ENCODE assay signal across 23 mouse cellular contexts in the genomic region with DNA sequence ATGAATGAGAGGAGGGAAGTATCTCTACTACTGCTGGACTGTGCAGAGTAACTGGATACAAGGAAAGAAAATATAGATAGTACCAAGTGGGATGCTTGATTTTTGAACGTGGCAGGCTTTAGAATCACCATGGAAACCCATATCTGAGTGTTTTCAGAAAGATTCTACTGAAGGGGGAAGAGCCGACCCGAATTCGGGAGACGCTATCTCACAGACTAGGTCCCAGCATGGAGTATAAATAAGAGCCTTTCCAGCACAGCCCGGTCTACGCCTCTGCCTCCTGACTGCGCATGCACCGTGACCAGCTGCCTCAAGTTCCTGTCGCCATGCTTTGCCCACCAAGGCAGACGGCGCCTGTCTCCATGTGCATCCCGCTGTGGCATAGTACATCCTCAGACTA. TPM values are rescaled to one million over a fixed set of nuclear protein-coding genes. Genes with fewer than 3 reads are reported as not detected.
DNase-seq lines count a peak whose midpoint lies in the region; ATAC-seq and TF ChIP-seq lines count a peak whose summit lies in the region.
"Had no signal": no experiment of that assay in that cellular context is flagged by ENCODE, and none has a peak within 500 bp of the region (broad histone marks: within the 10 kb centered on the region; RNA-seq: fewer than 3 reads in every experiment).

No protein-coding gene starts in this region.

- no peak overlapping the region for H3K27ac ChIP-seq in heart, embryonic 10.5 days
- no peak overlapping the region for H3K27ac ChIP-seq in heart, embryonic 12.5 days (ENCODE audit: poor library complexity, severe bottlenecking)
- H3K27ac ChIP-seq in neural tube, embryonic 11.5 days (ENCODE audit: low read depth, low read length), result peak overlapping the region; percentile 5; the same call in 1 of the 2 replicates
- H3K27ac ChIP-seq in limb, embryonic 14.5 days (replicated peaks; ENCODE audit: low read depth, low read length), result peak overlapping the region; percentile 59
- H3K27ac ChIP-seq: forebrain, embryonic 13.5 days; heart, embryonic 13.5 days; hindbrain, embryonic 13.5 days; liver, embryonic 15.5 days; midbrain, embryonic 13.5 days had no signal

- H3K9ac ChIP-seq in heart, embryonic 12.5 days, result no peak overlapping the region
- H3K9ac ChIP-seq in neural tube, embryonic 11.5 days (ENCODE audit: low read length), result no peak overlapping the region
- no peak overlapping the region for H3K9ac ChIP-seq in limb, embryonic 14.5 days (ENCODE audit: low read depth, low read length, severe bottlenecking)
- H3K9ac ChIP-seq: forebrain, embryonic 13.5 days; heart, embryonic 13.5 days; hindbrain, embryonic 13.5 days; liver, embryonic 15.5 days; midbrain, embryonic 13.5 days had no signal

- 86% methylated on average over 13 of the region's 13 CpGs for WGBS in heart, embryonic 10.5 days
- 89% methylated on average over 13 of the region's 13 CpGs for WGBS in heart, embryonic 12.5 days
- 89% methylated on average over 13 of the region's 13 CpGs for WGBS in neural tube, embryonic 11.5 days
- WGBS in limb, embryonic 14.5 days, result 91% methylated on average over 13 of the region's 13 CpGs

- H3K4me2 ChIP-seq in heart, embryonic 12.5 days, result no peak overlapping the region
- no peak overlapping the region for H3K4me2 ChIP-seq in neural tube, embryonic 11.5 days (ENCODE audit: low read depth)
- H3K4me2 ChIP-seq in limb, embryonic 14.5 days (replicated peaks; ENCODE audit: low read depth, low read length, severe bottlenecking), result no peak overlapping the region
- H3K4me2 ChIP-seq: forebrain, embryonic 13.5 days; heart, embryonic 13.5 days; hindbrain, embryonic 13.5 days; liver, embryonic 15.5 days; midbrain, embryonic 13.5 days had no signal

- no peaks in the 10 kb centered on the region for H3K36me3 ChIP-seq in heart, embryonic 10.5 days
- H3K36me3 ChIP-seq in heart, embryonic 12.5 days, result no peaks in the 10 kb centered on the region
- H3K36me3 ChIP-seq in neural tube, embryonic 11.5 days (ENCODE audit: control insufficient read depth, insufficient read depth, low read length), result no peaks in the 10 kb centered on the region
- H3K36me3 ChIP-seq in limb, embryonic 14.5 days (ENCODE audit: control insufficient read depth, insufficient read depth, low read length), result peaks cover 4% of the 10 kb centered on the region; the same call in 1 of the 2 replicates
- H3K36me3 ChIP-seq: hindbrain, embryonic 13.5 days; liver, embryonic 15.5 days; midbrain, embryonic 13.5 days had no signal

- no peak for ATAC-seq in heart, embryonic 12.5 days (ENCODE audit: insufficient number of reproducible peaks, low FRiP score)
- no peak for ATAC-seq in neural tube, embryonic 11.5 days (ENCODE audit: insufficient read depth, low FRiP score, low TSS enrichment)
- no peak for ATAC-seq in limb, embryonic 14.5 days (ENCODE audit: low FRiP score, low read depth)
- ATAC-seq: forebrain, embryonic 13.5 days; midbrain, embryonic 13.5 days had no signal

- peak; percentile 61 for DNase-seq in heart, embryonic 10.5 days (ENCODE audit: low spot score)
- no peak for DNase-seq in neural tube, embryonic 11.5 days (ENCODE audit: low spot score)
- no peak for DNase-seq in neural tube, embryonic 10.5 days (ENCODE audit: extremely low spot score, low spot score)
- DNase-seq in limb, embryonic 14.5 days (ENCODE audit: low spot score), result no peak
- DNase-seq in spleen, postnatal 10 days (ENCODE audit: low spot score in 2 of 2), result no peak
- no peak for DNase-seq in urinary bladder, postnatal 10 days (ENCODE audit: low spot score)
- DNase-seq: adrenal gland, postnatal 25 days; B cell, adult 2 months; cerebellum, adult 11-12 months; cerebellum, postnatal 14 days; left cerebral cortex, postnatal 4 days; thymus, adult 2 months had no signal

- H3K9me3 ChIP-seq in heart, embryonic 10.5 days, result no peaks in the 10 kb centered on the region
- no peaks in the 10 kb centered on the region for H3K9me3 ChIP-seq in heart, embryonic 12.5 days (replicated peaks)
- no peaks in the 10 kb centered on the region for H3K9me3 ChIP-seq in neural tube, embryonic 11.5 days (ENCODE audit: control insufficient read depth, low read length)
- no peaks in the 10 kb centered on the region for H3K9me3 ChIP-seq in limb, embryonic 14.5 days (ENCODE audit: control insufficient read depth, low read length)
- H3K9me3 ChIP-seq: forebrain, embryonic 13.5 days; heart, embryonic 13.5 days; liver, embryonic 15.5 days; midbrain, embryonic 13.5 days had no signal

- H3K4me1 ChIP-seq in heart, embryonic 10.5 days, result peaks cover 14% of the 10 kb centered on the region
- peaks cover 17% of the 10 kb centered on the region for H3K4me1 ChIP-seq in heart, embryonic 12.5 days (replicated peaks)
- H3K4me1 ChIP-seq in neural tube, embryonic 11.5 days (ENCODE audit: control insufficient read depth, insufficient read depth, low read length), result peaks cover 5% of the 10 kb centered on the region; the same call in 1 of the 2 replicates
- H3K4me1 ChIP-seq in limb, embryonic 14.5 days (ENCODE audit: control insufficient read depth, insufficient read depth, low read length), result peaks cover 67% of the 10 kb centered on the region
- H3K4me1 ChIP-seq: midbrain, embryonic 13.5 days had no signal

- no peaks in the 10 kb centered on the region for H3K27me3 ChIP-seq in heart, embryonic 10.5 days (ENCODE audit: insufficient read depth, poor library complexity, severe bottlenecking)
- H3K27me3 ChIP-seq in heart, embryonic 12.5 days (replicated peaks), result no peaks in the 10 kb centered on the region
- H3K27me3 ChIP-seq in neural tube, embryonic 11.5 days (ENCODE audit: control insufficient read depth, insufficient read depth, low read length), result no peaks in the 10 kb centered on the region
- no peaks in the 10 kb centered on the region for H3K27me3 ChIP-seq in limb, embryonic 14.5 days (ENCODE audit: control insufficient read depth, insufficient read depth, low read length)
- H3K27me3 ChIP-seq: forebrain, embryonic 13.5 days; heart, embryonic 13.5 days; hindbrain, embryonic 13.5 days; liver, embryonic 15.5 days; midbrain, embryonic 13.5 days had no signal

- TF ChIP-seq POLR2A in limb, embryonic 14.5 days (IDR thresholded peaks at IDR 0.05; ENCODE audit: borderline replicate concordance, extremely low read depth, insufficient read depth, insufficient read length), result no peak

- H3K4me3 ChIP-seq in heart, embryonic 10.5 days, result no peak overlapping the region
- H3K4me3 ChIP-seq in heart, embryonic 12.5 days, result no peak overlapping the region
- no peak overlapping the region for H3K4me3 ChIP-seq in neural tube, embryonic 11.5 days (ENCODE audit: low read depth, low read length)
- H3K4me3 ChIP-seq in limb, embryonic 14.5 days (replicated peaks; ENCODE audit: low read length), result no peak overlapping the region
- H3K4me3 ChIP-seq: erythroblast, embryonic 14.5 days; forebrain, embryonic 13.5 days; heart, embryonic 13.5 days; hindbrain, embryonic 13.5 days; liver, embryonic 15.5 days; midbrain, embryonic 13.5 days had no signal

RNA-seq across cellular contexts. Expression of a gene that starts 48.9 kb away (rescaled TPM):
- polyA plus RNA-seq in heart, embryonic 10.5 days (2016; fragmentation: Nextera tagmentation; extraction: Ambion mirVana), result not detected in 2 replicates
- polyA plus RNA-seq in heart, embryonic 12.5 days (2016; fragmentation: Nextera tagmentation; extraction: Ambion mirVana), result not detected in 2 replicates
- not detected in 2 replicates for polyA plus RNA-seq in neural tube, embryonic 11.5 days (2014; fragmentation: Nextera tagmentation; extraction: Ambion mirVana)
- polyA plus RNA-seq in limb, embryonic 14.5 days (2012; rRNA removed), result not detected in 2 replicates
- polyA plus RNA-seq in limb, embryonic 14.5 days (2014; fragmentation: Nextera tagmentation; extraction: Ambion mirVana), result not detected in 2 replicates
- polyA plus RNA-seq: erythroblast, embryonic 14.5 days; forebrain, embryonic 13.5 days; heart, embryonic 13.5 days; intestine, embryonic 14.5 days; kidney, embryonic 14.5 days; large intestine, adult 2 months; liver, embryonic 15.5 days; lung, embryonic 16.5 days; midbrain, embryonic 13.5 days had no signal

RNA-seq across cellular contexts. Expression of a gene that starts 49.5 kb away (rescaled TPM):
- polyA plus RNA-seq in heart, embryonic 10.5 days (2016; fragmentation: Nextera tagmentation; extraction: Ambion mirVana), result 19.4 and 27.1 TPM in 2 replicates
- 27.5 and 27.8 TPM in 2 replicates for polyA plus RNA-seq in heart, embryonic 12.5 days (2016; fragmentation: Nextera tagmentation; extraction: Ambion mirVana)
- 26.2 and 26.9 TPM in 2 replicates for polyA plus RNA-seq in neural tube, embryonic 11.5 days (2014; fragmentation: Nextera tagmentation; extraction: Ambion mirVana)
- polyA plus RNA-seq in limb, embryonic 14.5 days (2012; rRNA removed), result 34.5 and 37.1 TPM in 2 replicates
- 54.2 and 56.7 TPM in 2 replicates for polyA plus RNA-seq in limb, embryonic 14.5 days (2014; fragmentation: Nextera tagmentation; extraction: Ambion mirVana)

Comparison
In these comparisons a context has a peak if more than half of its experiments do, and no peak if none do; other contexts are left out.
1. H3K27ac ChIP-seq: peak in neural tube, embryonic 11.5 days (single experiment) and limb, embryonic 14.5 days (single experiment); none in heart, embryonic 10.5 days (single experiment) and heart, embryonic 12.5 days (single experiment).